Mouse (Mus musculus) hindbrain, embryonic 16.5 days (tissue): ENCODE data around the gene Olfml2a. TPM values are rescaled to one million over a fixed set of nuclear protein-coding genes. Genes with fewer than 3 reads are reported as not detected.

Source experiments
- ATAC-seq: fragments of 200-750 bp; cut with Nextera tagmentation; 2 replicates; pipeline ENCODE4 v1.8.0; 2017; ENCODE audit warnings: moderate TSS enrichment, moderate library complexity
- H3K27ac ChIP-seq: fragments of 300-500 bp; sonication (generic); 2 replicates; pipeline ENCODE4 v1.5.1; 2014; ENCODE audit warnings: low read depth, mild to moderate bottlenecking, control low read depth, low read length, moderate library complexity
- H3K27me3 ChIP-seq: fragments of 300-500 bp; sonication (generic); replicated peaks from 2 replicates; pipeline ENCODE4 v1.6.1; 2014; ENCODE audit warnings: low read length; ENCODE audit not compliant: control insufficient read depth, insufficient read depth
- H3K36me3 ChIP-seq: fragments of 300-500 bp; sonication (generic); 2 replicates; pipeline ENCODE4 v1.6.1; 2014; ENCODE audit warnings: mild to moderate bottlenecking, low read length, moderate library complexity, mixed read lengths; ENCODE audit not compliant: control insufficient read depth, insufficient read depth
- H3K4me1 ChIP-seq: fragments of 300-500 bp; sonication (generic); 2 replicates; pipeline ENCODE4 v1.6.1; 2014; ENCODE audit warnings: low read depth, low read length; ENCODE audit not compliant: control insufficient read depth, insufficient read depth
- H3K4me2 ChIP-seq: fragments of 300-500 bp; sonication (generic); 2 replicates; pipeline ENCODE4 v1.6.1; 2014; ENCODE audit warnings: mild to moderate bottlenecking, low read length, control low read depth, moderate library complexity
- H3K4me3 ChIP-seq: fragments of 300-500 bp; sonication (generic); 2 replicates; pipeline ENCODE4 v1.5.1; 2014; ENCODE audit warnings: mild to moderate bottlenecking, low read length, control low read depth, moderate library complexity
- H3K9ac ChIP-seq: fragments of 300-500 bp; sonication (generic); 2 replicates; pipeline ENCODE4 v1.6.1; 2014; ENCODE audit warnings: low read depth, mild to moderate bottlenecking, control low read depth, low read length, moderate library complexity
- H3K9me3 ChIP-seq: fragments of 300-500 bp; sonication (generic); 2 replicates; pipeline ENCODE4 v1.6.1; 2014; ENCODE audit warnings: mild to moderate bottlenecking, low read length, moderate library complexity; ENCODE audit not compliant: control insufficient read depth
- WGBS: fragments of 180-500 bp; shearing (Covaris S2); extraction: QIAGEN DNeasy Blood & Tissue Kit; methylation state at CpG from one replicate; pipeline ENCODE4 v1.1.7; 2014; 5-methylcytosine and 5-hydroxymethylcytosine counted together
- polyA plus RNA-seq: library from polyadenylated mRNA; unstranded; fragments of >200 nt; fragmentation: Nextera tagmentation; extraction: Ambion mirVana; gene quantifications from 2 replicates; pipeline ENCODE4 v1.2.1, GENCODE M21; 2015

Olfml2a gene
- polyA plus RNA-seq, 1 experiment from 2014 or later = 4.4 TPM

DNA sequence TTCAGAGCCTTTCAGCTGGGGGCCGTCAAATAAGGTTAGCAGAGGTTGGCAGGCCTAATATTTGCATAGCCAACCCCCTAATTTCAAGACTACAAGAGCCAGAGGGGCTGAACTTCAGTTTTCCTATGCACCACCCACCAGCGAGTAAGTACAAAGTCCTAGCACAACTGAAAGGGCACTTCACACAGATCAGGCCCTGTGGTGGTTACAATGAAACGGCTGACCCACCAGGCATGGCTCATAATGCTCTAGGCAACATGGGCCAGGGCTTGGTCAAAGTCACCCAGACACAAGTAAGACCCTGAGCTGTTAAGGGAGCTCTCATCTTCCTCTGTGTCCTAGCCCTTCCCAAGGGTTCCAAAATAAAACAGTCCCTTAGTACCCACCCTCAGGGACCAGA is 70.1 kb downstream of the Olfml2a start:
- H3K4me3 ChIP-seq = no peak overlapping the region
- H3K36me3 ChIP-seq = peaks cover 24% of the 10 kb centered on the region
- no peak overlapping the region for H3K27ac ChIP-seq
- peaks cover 25% of the 10 kb centered on the region for H3K4me1 ChIP-seq
- no peaks in the 10 kb centered on the region for H3K9me3 ChIP-seq
- no peaks in the 10 kb centered on the region; the same call in 1 of the 2 replicates for H3K27me3 ChIP-seq
- 85% methylated on average over 3 of the region's 3 CpGs for WGBS
- no peak overlapping the region for H3K9ac ChIP-seq
- H3K4me2 ChIP-seq = no peak overlapping the region
- no peak for ATAC-seq

DNA sequence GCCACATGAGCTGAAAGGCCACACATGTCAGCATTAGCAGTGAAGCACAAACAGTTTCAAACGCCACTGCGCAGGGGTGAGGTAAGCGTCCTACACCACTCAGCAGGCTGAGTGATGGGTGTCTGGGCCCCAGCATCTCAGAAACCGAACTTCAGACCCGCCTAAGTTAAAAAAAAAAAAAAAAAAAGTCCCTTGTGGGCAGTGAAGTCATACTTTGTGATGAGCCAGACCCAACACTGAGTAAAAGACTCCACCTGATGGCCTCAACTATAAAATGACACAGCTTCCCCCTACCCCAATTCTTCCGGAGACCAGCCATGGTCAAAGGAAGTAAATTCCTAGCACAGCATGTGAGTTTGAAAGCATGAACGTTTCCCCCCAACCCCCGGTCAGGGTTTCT is 71.3 kb downstream of the Olfml2a start:
- H3K27me3 ChIP-seq = no peaks in the 10 kb centered on the region
- peak overlapping the region; percentile 83 for H3K4me2 ChIP-seq
- H3K9me3 ChIP-seq = no peaks in the 10 kb centered on the region
- H3K4me1 ChIP-seq = peaks cover 30% of the 10 kb centered on the region
- no peak overlapping the region for H3K27ac ChIP-seq
- peaks cover 24% of the 10 kb centered on the region for H3K36me3 ChIP-seq
- H3K9ac ChIP-seq = no peak overlapping the region; the same call in 1 of the 2 replicates
- WGBS = 50% methylated on average over 8 of the region's 8 CpGs
- H3K4me3 ChIP-seq = no peak overlapping the region
- ATAC-seq = no peak

DNA sequence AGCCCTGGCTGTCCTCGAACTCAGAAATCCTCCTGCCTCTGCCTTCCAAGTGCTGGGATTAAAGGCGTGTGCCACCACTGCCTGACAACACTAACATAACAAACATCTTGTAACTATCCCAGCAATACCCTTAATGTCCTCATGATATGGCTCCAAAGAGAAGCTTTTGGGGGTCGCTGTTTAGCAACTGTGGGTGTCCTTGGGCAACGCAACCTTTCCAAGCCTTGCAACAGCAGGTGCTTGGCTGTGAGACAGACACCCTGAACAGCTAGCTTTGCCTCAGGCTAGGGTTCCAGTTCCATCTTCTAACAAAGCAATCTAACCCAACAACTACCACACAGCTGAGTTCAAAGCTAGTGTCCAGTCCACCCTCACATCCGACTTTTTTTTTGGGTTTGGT is 71.7 kb downstream of the Olfml2a start:
- Histone ChIP-seq H3K4me1 (peaks cover 30% of the 10 kb centered on the region), H3K27ac (no peak overlapping the region), H3K27me3 (no peaks in the 10 kb centered on the region), H3K4me3 (peak overlapping the region; percentile 74), H3K9ac (peak overlapping the region; percentile 82), H3K9me3 (no peaks in the 10 kb centered on the region), H3K36me3 (peaks cover 24% of the 10 kb centered on the region), H3K4me2 (peak overlapping the region; percentile 83)
- WGBS = 63% methylated on average over 5 of the region's 5 CpGs
- no peak for ATAC-seq

DNA sequence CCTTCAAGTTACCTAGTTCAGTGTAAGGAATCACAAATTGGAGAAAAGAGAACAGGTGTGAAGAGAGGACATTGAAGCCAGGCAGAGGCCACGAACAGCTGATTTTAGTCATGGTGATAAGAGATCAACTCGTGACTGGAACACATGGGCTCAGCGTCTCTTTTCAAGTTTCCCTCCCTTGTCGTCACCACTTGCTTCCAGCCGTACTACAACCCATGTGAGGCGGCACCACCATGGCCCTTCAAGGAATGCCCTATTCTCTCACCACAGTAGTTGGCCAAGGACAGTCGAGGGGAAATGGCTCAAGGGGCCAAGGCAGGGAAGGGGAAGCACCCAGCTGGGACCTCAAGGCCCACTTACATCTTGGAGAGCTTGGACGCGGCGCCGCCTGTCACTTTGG is 72.6 kb downstream of the Olfml2a start:
- 0 out of 2 replicates have a peak, but pooled peaks have one; percentile 1 for ATAC-seq
- Histone ChIP-seq H3K4me1 (peaks cover 37% of the 10 kb centered on the region), H3K9ac (peak overlapping the region; percentile 82), H3K36me3 (peaks cover 24% of the 10 kb centered on the region), H3K27ac (peak overlapping the region; percentile 90), H3K27me3 (no peaks in the 10 kb centered on the region), H3K4me2 (peak overlapping the region; percentile 83), H3K9me3 (no peaks in the 10 kb centered on the region), H3K4me3 (peak overlapping the region; percentile 74)
- WGBS = 0% methylated on average over 11 of the region's 11 CpGs

DNA sequence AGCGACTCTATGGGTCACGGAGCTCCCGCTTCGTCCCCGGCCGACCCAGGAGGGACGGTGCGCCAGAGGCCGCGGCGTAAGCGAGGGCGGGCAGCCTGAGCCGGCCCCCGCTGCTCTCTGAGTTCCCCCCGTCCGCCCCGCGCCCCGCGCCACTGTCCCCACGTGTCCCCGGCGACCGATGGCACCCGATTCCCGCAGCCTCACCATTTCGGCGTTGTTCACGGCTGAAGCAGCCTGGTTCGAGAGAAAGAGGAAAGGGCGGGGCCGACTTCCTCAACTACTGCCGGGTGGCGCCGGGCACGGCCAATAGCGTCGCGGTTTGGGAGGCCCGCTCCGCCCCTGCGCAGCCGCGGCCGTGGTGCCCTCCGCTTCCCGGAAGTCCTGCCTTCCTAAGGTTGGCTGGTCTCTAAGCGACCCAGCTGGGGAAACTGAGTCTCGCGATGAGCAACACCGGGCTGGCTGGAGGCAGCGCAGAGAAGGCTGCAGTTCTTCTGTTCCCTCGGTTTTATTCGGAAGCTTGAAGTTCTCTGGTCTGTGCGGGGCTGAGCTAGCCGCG is 73.2 kb downstream of the Olfml2a start, which contains the start of gene Arpc5l:
Arpc5l (plus strand) TSS at position 469 of the 556 bp plus-strand sequence.
- ATAC-seq = peak; percentile 87
- H3K4me2 ChIP-seq = peak within 1 kb of the TSS; percentile 83
- H3K27me3 ChIP-seq = no peaks in the 10 kb centered on the region
- H3K9ac ChIP-seq = peak within 1 kb of the TSS; percentile 82
- H3K27ac ChIP-seq = peak within 1 kb of the TSS; percentile 90
- WGBS = 1% methylated on average over 57 of the region's 58 CpGs
- peaks cover 24% of the 10 kb centered on the region for H3K36me3 ChIP-seq
- peak within 1 kb of the TSS; percentile 74 for H3K4me3 ChIP-seq
- H3K9me3 ChIP-seq = no peaks in the 10 kb centered on the region
- peaks cover 41% of the 10 kb centered on the region for H3K4me1 ChIP-seq

DNA sequence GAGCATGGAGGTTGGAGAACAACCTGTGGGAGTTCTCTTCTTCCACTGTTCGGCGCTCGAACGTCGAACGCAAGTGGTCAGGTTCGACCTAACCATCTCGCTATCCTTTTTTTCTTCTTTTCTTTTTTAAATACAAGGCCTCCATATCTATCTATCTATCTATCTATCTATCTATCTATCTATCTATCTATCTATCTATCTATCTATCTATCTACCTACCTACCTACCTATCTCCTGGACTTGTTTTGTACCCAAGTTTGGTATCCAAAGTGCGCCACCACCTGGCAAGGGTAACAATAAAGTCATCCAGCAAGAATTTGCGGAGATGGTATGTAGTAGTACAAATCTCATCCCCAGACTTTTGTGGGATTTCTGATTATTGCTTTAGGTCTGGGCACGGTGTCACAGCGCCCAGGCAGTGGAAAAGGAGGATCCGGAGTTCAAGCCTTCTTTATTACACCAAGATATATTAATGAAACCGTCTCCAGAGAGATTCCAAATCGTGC is 73.8 kb downstream of the Olfml2a start, which contains the start of gene Rpl35:
Rpl35 (minus strand) TSS at position 51 of the 506 bp plus-strand sequence.
- peaks cover 45% of the 10 kb centered on the region for H3K4me1 ChIP-seq
- H3K27me3 ChIP-seq = no peaks in the 10 kb centered on the region
- H3K36me3 ChIP-seq = peaks cover 18% of the 10 kb centered on the region
- no peak for ATAC-seq
- H3K9ac ChIP-seq = peak within 1 kb of the TSS; percentile 82
- WGBS = 14% methylated on average over 15 of the region's 15 CpGs
- no peaks in the 10 kb centered on the region for H3K9me3 ChIP-seq
- peak within 1 kb of the TSS; percentile 83 for H3K4me2 ChIP-seq
- H3K4me3 ChIP-seq = peak within 1 kb of the TSS; percentile 74
- H3K27ac ChIP-seq = peak within 1 kb of the TSS; percentile 90

DNA sequence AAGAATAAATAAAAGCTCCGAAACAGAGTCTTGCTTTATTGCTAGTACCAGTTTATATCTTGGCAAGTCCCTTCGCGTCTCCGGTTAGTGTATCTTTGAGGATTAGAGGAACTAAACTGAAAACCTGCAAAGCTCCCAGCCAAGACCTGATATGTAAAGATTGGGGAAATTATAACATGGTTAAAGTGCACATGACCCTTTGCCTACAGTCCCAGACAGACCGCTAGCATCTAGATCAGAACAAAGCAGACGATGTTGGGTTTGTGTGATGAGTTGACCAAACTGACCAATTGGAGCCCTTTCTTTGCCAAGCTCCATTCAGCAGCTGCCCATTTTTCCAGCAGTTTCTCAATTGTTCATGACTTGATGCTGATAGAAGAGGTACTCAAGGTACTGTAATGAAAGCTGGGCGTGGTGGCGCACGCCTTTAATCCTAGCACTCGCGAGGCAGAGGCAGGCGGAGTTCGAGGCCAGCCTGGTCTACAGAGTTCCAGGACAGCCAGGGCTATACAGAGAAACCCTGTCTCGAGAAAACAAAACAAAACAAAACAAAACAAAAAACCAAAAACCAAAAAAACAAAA is 74.5 kb downstream of the Olfml2a start:
- 94% methylated on average over 14 of the region's 14 CpGs for WGBS
- ATAC-seq = no peak
- H3K4me3 ChIP-seq = no peak overlapping the region

DNA sequence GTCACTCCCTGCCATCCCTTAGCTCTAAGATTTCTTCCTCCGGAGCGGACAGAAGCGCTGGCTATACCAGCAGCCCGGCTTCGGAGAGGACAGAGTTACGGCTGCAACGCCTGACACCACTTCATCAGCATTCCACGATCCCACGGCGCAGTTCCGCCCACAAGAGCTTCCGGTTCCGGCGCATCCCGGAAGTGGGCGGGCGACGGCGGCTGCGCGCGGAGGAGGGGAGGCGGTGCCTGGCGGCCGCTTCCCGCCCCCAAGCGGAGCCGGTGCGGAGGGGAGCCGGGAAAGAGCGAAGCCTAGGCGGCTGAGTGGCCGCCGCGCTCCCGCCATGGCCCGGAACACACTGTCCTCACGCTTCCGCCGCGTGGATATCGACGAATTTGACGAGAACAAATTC is 76.1 kb downstream of the Olfml2a start:
- Histone ChIP-seq H3K4me2 (peak overlapping the region; percentile 95), H3K36me3 (peaks cover 3% of the 10 kb centered on the region; the same call in 1 of the 2 replicates), H3K9ac (peak overlapping the region; percentile 95), H3K27ac (peak overlapping the region; percentile 88), H3K9me3 (no peaks in the 10 kb centered on the region), H3K4me3 (peak overlapping the region; percentile 84), H3K4me1 (peaks cover 45% of the 10 kb centered on the region), H3K27me3 (no peaks in the 10 kb centered on the region)
- peak; percentile 89 for ATAC-seq
- under 1% methylated on average over 31 of the region's 44 CpGs for WGBS

More for the DNA sequence above, 74.5 kb downstream of the Olfml2a start:
- Histone ChIP-seq H3K4me2 (peak overlapping the region; percentile 67), H3K27ac (no peak overlapping the region), H3K4me1 (peaks cover 47% of the 10 kb centered on the region), H3K9ac (no peak overlapping the region), H3K27me3 (no peaks in the 10 kb centered on the region), H3K36me3 (peaks cover 12% of the 10 kb centered on the region), H3K9me3 (no peaks in the 10 kb centered on the region)

DNA sequence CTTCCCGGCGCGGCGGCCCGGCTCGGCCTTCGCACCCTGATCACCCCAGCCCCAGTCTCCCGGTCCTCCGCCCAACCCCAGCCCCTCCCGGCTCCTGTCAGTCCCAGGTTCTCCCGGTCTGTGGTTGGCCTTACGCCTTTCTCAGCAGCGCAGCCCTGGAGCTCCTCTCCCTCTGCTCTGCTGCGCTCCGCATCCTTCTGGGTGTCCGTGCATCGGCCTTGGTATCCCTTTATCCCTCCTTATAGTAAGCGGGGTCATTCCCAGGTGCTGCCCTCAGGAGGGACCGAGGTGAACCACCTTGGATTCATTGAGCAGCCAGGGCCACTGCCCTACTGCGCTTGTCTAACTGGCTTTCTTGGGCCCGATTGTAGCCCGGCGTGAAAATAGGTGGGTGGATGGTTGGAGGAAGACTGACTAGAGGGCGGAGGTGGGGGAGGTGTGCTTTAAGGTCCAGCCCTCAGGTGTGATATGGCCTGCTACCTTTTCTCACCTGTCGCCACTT is 76.6 kb downstream of the Olfml2a start:
- peak overlapping the region; percentile 95 for H3K4me2 ChIP-seq
- peak overlapping the region; percentile 88 for H3K27ac ChIP-seq
- H3K4me3 ChIP-seq = peak overlapping the region; percentile 84
- 1% methylated on average over 23 of the region's 25 CpGs for whole genome bisulfite sequencing
- H3K27me3 ChIP-seq = no peaks in the 10 kb centered on the region
- H3K9ac ChIP-seq = peak overlapping the region; percentile 95
- H3K36me3 ChIP-seq = peaks cover 6% of the 10 kb centered on the region; the same call in 1 of the 2 replicates
- no peaks in the 10 kb centered on the region for H3K9me3 ChIP-seq
- ATAC-seq = peak; percentile 41
- peaks cover 40% of the 10 kb centered on the region for H3K4me1 ChIP-seq
